Mouse (Mus musculus) midbrain, postnatal 0 days (tissue): ENCODE results near the gene 4930519P11Rik. TPM values are rescaled to one million over a fixed set of nuclear protein-coding genes. Genes with fewer than 3 reads are reported as not detected.

Source experiments
- ATAC-seq: fragments of 200-750 bp; cut with Nextera tagmentation; 2 replicates; pipeline ENCODE4 v1.8.0; 2017; ENCODE audit warnings: moderate number of reproducible peaks, mild to moderate bottlenecking, moderate TSS enrichment, moderate library complexity; ENCODE audit not compliant: low FRiP score
- DNase-seq: peaks from one replicate; pipeline ENCODE4 v3.0.0-alpha.2; 2015; ENCODE audit warnings: low spot score
- H3K27ac ChIP-seq: fragments of 300-500 bp; sonication (generic); 2 replicates; pipeline ENCODE4 v1.5.1; 2014; ENCODE audit warnings: low read depth, mild to moderate bottlenecking, low read length, mixed read lengths
- H3K27me3 ChIP-seq: fragments of 300-500 bp; sonication (generic); 2 replicates; pipeline ENCODE4 v1.6.1; 2014; ENCODE audit warnings: low read length, control low read depth, mixed read lengths; ENCODE audit not compliant: insufficient read depth
- H3K36me3 ChIP-seq: fragments of 300-500 bp; sonication (generic); 2 replicates; pipeline ENCODE4 v1.6.1; 2014; ENCODE audit warnings: low read length, control low read depth, mixed read lengths; ENCODE audit not compliant: insufficient read depth
- H3K4me1 ChIP-seq: fragments of 300-500 bp; sonication (generic); 2 replicates; pipeline ENCODE4 v1.6.1; 2014; ENCODE audit warnings: mild to moderate bottlenecking, control low read depth, antibody characterized with exemption, low read length, mixed read lengths; ENCODE audit not compliant: insufficient read depth
- H3K4me2 ChIP-seq: fragments of 300-500 bp; sonication (generic); 2 replicates; pipeline ENCODE4 v1.6.1; 2014; ENCODE audit warnings: low read depth, mild to moderate bottlenecking, low read length, mixed read lengths; ENCODE audit not compliant: poor library complexity, severe bottlenecking
- H3K4me3 ChIP-seq: fragments of 300-500 bp; sonication (generic); 2 replicates; pipeline ENCODE4 v1.5.1; 2014; ENCODE audit warnings: low read depth, mild to moderate bottlenecking, low read length, moderate library complexity
- H3K9ac ChIP-seq: fragments of 300-500 bp; sonication (generic); replicated peaks from 2 replicates; pipeline ENCODE4 v1.6.1; 2014; ENCODE audit warnings: mild to moderate bottlenecking, low read length, moderate library complexity, mixed read lengths; ENCODE audit not compliant: poor library complexity, severe bottlenecking
- H3K9me3 ChIP-seq: fragments of 300-500 bp; sonication (generic); 2 replicates; pipeline ENCODE4 v1.6.1; 2016; ENCODE audit warnings: low read length, control low read depth
- CTCF ChIP-seq: IDR thresholded peaks from 2 replicates; pipeline ENCODE4 v1.5.1; 2016; ENCODE audit warnings: antibody characterized with exemption, mild to moderate bottlenecking
- WGBS: fragments of 180-500 bp; shearing (Covaris S2); extraction: QIAGEN DNeasy Blood & Tissue Kit; methylation state at CpG from one replicate; pipeline ENCODE4 v1.1.7; 2014; 5-methylcytosine and 5-hydroxymethylcytosine counted together
- polyA plus RNA-seq: library from polyadenylated mRNA; unstranded; fragments of >200 nt; fragmentation: Nextera tagmentation; extraction: Ambion mirVana; gene quantifications from 2 replicates; pipeline ENCODE4 v1.2.1, GENCODE M21; 2015
- total RNA-seq: library from RNA; depleted of rRNA; stranded (reverse); fragments of >200 nt; gene quantifications from 2 replicates; pipeline ENCODE4 v1.2.3, GENCODE M21; 2014

The 4930519P11Rik gene
- total and polyA plus RNA-seq, 2 experiments from 2014 or later, result 0.35 TPM; not detected in 1

- WGBS, result 56% methylated on average over 15 of the region's 15 CpGs
- H3K36me3 ChIP-seq, result peaks cover 5% of the 10 kb centered on the region; the same call in 1 of the 2 replicates
- no peak overlapping the region for H3K9ac ChIP-seq
- H3K27me3 ChIP-seq, result no peaks in the 10 kb centered on the region
- H3K27ac ChIP-seq, result no peak overlapping the region
- H3K4me2 ChIP-seq, result no peak overlapping the region
- H3K4me1 ChIP-seq, result no peaks in the 10 kb centered on the region
- DNase-seq, result peak; percentile 85
- no peaks in the 10 kb centered on the region for H3K9me3 ChIP-seq
- TF ChIP-seq CTCF, result no peak
- peak; percentile 68; the same call in 1 of the 2 replicates for ATAC-seq
- no peak overlapping the region for H3K4me3 ChIP-seq
These were observed 29.0 kb downstream of the 4930519P11Rik start for GRCm38 (mm10) chr2:154583906-154584872.

- Histone ChIP-seq H3K9ac (no peak overlapping the region), H3K27me3 (no peaks in the 10 kb centered on the region), H3K27ac (no peak overlapping the region), H3K4me1 (peaks cover 4% of the 10 kb centered on the region; the same call in 1 of the 2 replicates), H3K9me3 (no peaks in the 10 kb centered on the region), H3K4me3 (no peak overlapping the region), H3K4me2 (no peak overlapping the region), H3K36me3 (no peaks in the 10 kb centered on the region)
- no peak for ATAC-seq
- DNase-seq, result no peak
- 89% methylated on average over 1 of the region's 1 CpGs for WGBS
- peak; percentile 36 for TF ChIP-seq CTCF
These were observed 31.8 kb downstream of the 4930519P11Rik start for GRCm38 (mm10) chr2:154581421-154581820.

- H3K9ac ChIP-seq, result no peak overlapping the region
- no peak overlapping the region for H3K4me2 ChIP-seq
- H3K36me3 ChIP-seq, result no peaks in the 10 kb centered on the region
- ATAC-seq (no peak), DNase-seq (no peak)
- H3K4me3 ChIP-seq, result no peak overlapping the region
- H3K4me1 ChIP-seq, result peaks cover 4% of the 10 kb centered on the region; the same call in 1 of the 2 replicates
- H3K27me3 ChIP-seq, result no peaks in the 10 kb centered on the region
- 64% methylated on average over 8 of the region's 8 CpGs for WGBS
- no peak overlapping the region for H3K27ac ChIP-seq
- H3K9me3 ChIP-seq, result no peaks in the 10 kb centered on the region
- TF ChIP-seq CTCF, result no peak
These were observed 32.7 kb downstream of the 4930519P11Rik start for GRCm38 (mm10) chr2:154580586-154580985.

- H3K27me3 ChIP-seq, result no peaks in the 10 kb centered on the region
- no peaks in the 10 kb centered on the region for H3K9me3 ChIP-seq
- H3K9ac ChIP-seq, result no peak overlapping the region
- peaks cover 4% of the 10 kb centered on the region; the same call in 1 of the 2 replicates for H3K4me1 ChIP-seq
- ATAC-seq (no peak), DNase-seq (no peak)
- H3K4me3 ChIP-seq, result no peak overlapping the region
- WGBS, result 59% methylated on average over 6 of the region's 6 CpGs
- H3K4me2 ChIP-seq, result no peak overlapping the region
- no peak for TF ChIP-seq CTCF
- no peaks in the 10 kb centered on the region for H3K36me3 ChIP-seq
- no peak overlapping the region for H3K27ac ChIP-seq
These were observed 35.5 kb downstream of the 4930519P11Rik start for GRCm38 (mm10) chr2:154577744-154578067.

GRCm38 (mm10) chr2:154576876-154577743 is 36.1 kb downstream of the 4930519P11Rik start:
- DNase-seq, result no peak

More at GRCm38 (mm10) chr2:154576876-154577743, 36.1 kb downstream of the 4930519P11Rik start:
- no peaks in the 10 kb centered on the region for H3K9me3 ChIP-seq
- no peak for TF ChIP-seq CTCF
- no peaks in the 10 kb centered on the region for H3K36me3 ChIP-seq
- peaks cover 4% of the 10 kb centered on the region; the same call in 1 of the 2 replicates for H3K4me1 ChIP-seq
- H3K27ac ChIP-seq, result no peak overlapping the region; the same call in 1 of the 2 replicates
- no peak overlapping the region for H3K4me3 ChIP-seq
- H3K9ac ChIP-seq, result no peak overlapping the region
- 23% methylated on average over 12 of the region's 12 CpGs for whole genome bisulfite sequencing
- no peaks in the 10 kb centered on the region for H3K27me3 ChIP-seq
- H3K4me2 ChIP-seq, result no peak overlapping the region
- no peak for ATAC-seq
